Mouse (Mus musculus) midbrain, embryonic 15.5 days (tissue): ENCODE measurements at regions not wholly inside any gene's neighbourhood (a gene's known extent, or its start where the extent isn't known, plus 50 kb on each side); places are given as distances from the start of the nearest gene placed in this dataset.
"Not testable (repeated sequence)": the region's sequence is repeated elsewhere in the genome, so short reads cannot be mapped to it uniquely, and the experiment has no call there.

Experiments used
- ATAC-seq: fragments of 200-750 bp; cut with Nextera tagmentation; replicated peaks from 2 replicates; pipeline ENCODE4 v1.8.0; 2017; ENCODE audit warnings: moderate TSS enrichment
- H3K27ac ChIP-seq: fragments of 300-500 bp; sonication (generic); 2 replicates; pipeline ENCODE4 v1.5.1; 2015; ENCODE audit warnings: mild to moderate bottlenecking, inconsistent platforms
- H3K27me3 ChIP-seq: fragments of 300-500 bp; sonication (generic); replicated peaks from 2 replicates; pipeline ENCODE4 v1.6.1; 2015; ENCODE audit warnings: inconsistent platforms
- H3K36me3 ChIP-seq: fragments of 300-500 bp; sonication (generic); replicated peaks from 2 replicates; pipeline ENCODE4 v1.6.1; 2015; ENCODE audit warnings: inconsistent platforms
- H3K4me1 ChIP-seq: fragments of 300-500 bp; sonication (generic); 2 replicates; pipeline ENCODE4 v1.6.1; 2015; ENCODE audit warnings: inconsistent platforms
- H3K4me2 ChIP-seq: fragments of 300-500 bp; sonication (generic); 2 replicates; pipeline ENCODE4 v1.6.1; 2015; ENCODE audit warnings: inconsistent platforms, mild to moderate bottlenecking, moderate library complexity
- H3K4me3 ChIP-seq: fragments of 300-500 bp; sonication (generic); 2 replicates; pipeline ENCODE4 v1.5.1; 2015; ENCODE audit warnings: mild to moderate bottlenecking, inconsistent platforms
- H3K9ac ChIP-seq: fragments of 300-500 bp; sonication (generic); 2 replicates; pipeline ENCODE4 v1.6.1; 2015; ENCODE audit warnings: mild to moderate bottlenecking, inconsistent platforms
- H3K9me3 ChIP-seq: fragments of 300-500 bp; sonication (generic); 2 replicates; pipeline ENCODE4 v1.6.1; 2016; ENCODE audit warnings: inconsistent platforms
- WGBS: fragments of 180-500 bp; shearing (Covaris S2); methylation state at CpG from one replicate; pipeline ENCODE4 v1.1.7; 2015; ENCODE audit warnings: mixed read lengths; 5-methylcytosine and 5-hydroxymethylcytosine counted together

DNA sequence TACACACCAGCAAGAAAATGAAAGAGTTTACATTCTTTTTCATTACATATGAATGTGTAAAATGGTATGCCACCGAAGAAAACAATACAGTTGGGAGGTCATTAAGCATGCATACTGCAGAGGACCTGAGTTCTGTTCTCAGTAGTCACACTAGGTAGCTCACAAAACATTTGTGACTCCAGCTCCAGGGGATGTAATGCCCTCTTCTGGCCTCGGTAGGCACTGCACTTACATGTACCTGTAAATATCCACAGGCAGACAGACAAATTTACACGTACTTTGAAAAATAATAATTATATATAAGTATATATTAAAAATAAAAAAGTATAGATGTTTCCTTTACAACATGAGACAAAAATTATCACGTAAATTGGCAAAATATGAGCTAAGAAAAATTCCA is 342.3 kb upstream of the Gm28363 start:
- ATAC-seq: no peak
- H3K9me3 ChIP-seq: no peaks in the 10 kb centered on the region
- H3K4me3 ChIP-seq: no peak overlapping the region
- 77% methylated on average over 4 of the region's 4 CpGs for WGBS
- H3K4me2 ChIP-seq: no peak overlapping the region
- no peak overlapping the region for H3K27ac ChIP-seq
- no peak overlapping the region for H3K9ac ChIP-seq
- H3K4me1 ChIP-seq: no peaks in the 10 kb centered on the region
- no peaks in the 10 kb centered on the region for H3K36me3 ChIP-seq
- H3K27me3 ChIP-seq: no peaks in the 10 kb centered on the region

GRCm38 (mm10) chr1:117356418-117357194 is 340.3 kb upstream of the Gm28363 start:
- Histone ChIP-seq H3K36me3 (no peaks in the 10 kb centered on the region), H3K4me2 (no peak overlapping the region), H3K9ac (no peak overlapping the region), H3K27me3 (no peaks in the 10 kb centered on the region), H3K4me1 (no peaks in the 10 kb centered on the region), H3K27ac (no peak overlapping the region), H3K4me3 (no peak overlapping the region), H3K9me3 (no peaks in the 10 kb centered on the region)
- ATAC-seq: no peak
- WGBS: 90% methylated on average over 5 of the region's 5 CpGs

- no peaks in the 10 kb centered on the region for H3K9me3 ChIP-seq
- H3K36me3 ChIP-seq: no peaks in the 10 kb centered on the region
- no peak overlapping the region for H3K4me2 ChIP-seq
- H3K9ac ChIP-seq: no peak overlapping the region
- no peaks in the 10 kb centered on the region for H3K27me3 ChIP-seq
- H3K4me1 ChIP-seq: no peaks in the 10 kb centered on the region
- ATAC-seq: no peak
- no peak overlapping the region for H3K27ac ChIP-seq
- H3K4me3 ChIP-seq: no peak overlapping the region
Measured at GRCm38 (mm10) chr1:117364066-117364465, 332.9 kb upstream of the Gm28363 start.

- no peaks in the 10 kb centered on the region for H3K9me3 ChIP-seq
- no peak overlapping the region for H3K27ac ChIP-seq
- no peak for ATAC-seq
- no peak overlapping the region for H3K4me2 ChIP-seq
- H3K4me3 ChIP-seq: no peak overlapping the region
- no peak overlapping the region for H3K9ac ChIP-seq
- no peaks in the 10 kb centered on the region for H3K27me3 ChIP-seq
- no peaks in the 10 kb centered on the region for H3K36me3 ChIP-seq
- no peaks in the 10 kb centered on the region for H3K4me1 ChIP-seq
Measured at GRCm38 (mm10) chr1:117412349-117412748, 284.6 kb upstream of the Gm28363 start.

- no peaks in the 10 kb centered on the region for H3K4me1 ChIP-seq
- no peak overlapping the region for H3K4me2 ChIP-seq
- H3K9ac ChIP-seq: no peak overlapping the region
- 53% methylated on average over 2 of the region's 2 CpGs for WGBS
- ATAC-seq: no peak
- no peak overlapping the region for H3K4me3 ChIP-seq
- H3K27ac ChIP-seq: no peak overlapping the region
- H3K36me3 ChIP-seq: no peaks in the 10 kb centered on the region
- H3K27me3 ChIP-seq: no peaks in the 10 kb centered on the region
- H3K9me3 ChIP-seq: no peaks in the 10 kb centered on the region
Measured at GRCm38 (mm10) chr1:117457736-117458135, 239.2 kb upstream of the Gm28363 start.

GRCm38 (mm10) chr1:117458156-117458850 is 238.6 kb upstream of the Gm28363 start:
- H3K27me3 ChIP-seq, H3K9me3 ChIP-seq, H3K4me1 ChIP-seq, H3K9ac ChIP-seq, H3K4me2 ChIP-seq, H3K27ac ChIP-seq, H3K4me3 ChIP-seq, ATAC-seq, H3K36me3 ChIP-seq: not testable (repeated sequence)
- WGBS: 71% methylated on average over 7 of the region's 7 CpGs

DNA sequence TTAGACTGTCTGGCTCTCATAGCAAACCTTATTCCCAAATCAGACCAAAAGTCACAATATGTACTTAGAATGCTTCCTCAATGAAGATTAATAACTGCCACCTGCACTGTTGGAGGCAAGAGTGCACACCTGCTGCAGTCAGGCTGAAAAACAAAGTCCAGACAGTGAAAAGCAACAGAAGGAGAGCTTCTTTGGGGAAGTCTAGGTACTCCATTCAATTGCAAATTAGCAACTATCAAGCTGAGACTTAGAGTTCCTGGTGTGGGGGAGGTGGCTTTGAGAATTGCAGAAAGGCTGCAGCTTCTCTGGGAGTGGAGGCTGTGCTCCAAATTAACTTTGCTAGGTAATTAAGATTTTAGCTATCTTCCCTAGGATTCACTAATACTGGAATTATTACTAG is 237.8 kb upstream of the Gm28363 start:
- H3K27me3 ChIP-seq, ATAC-seq, H3K36me3 ChIP-seq, H3K4me1 ChIP-seq, H3K27ac ChIP-seq, H3K4me2 ChIP-seq, H3K9me3 ChIP-seq, H3K4me3 ChIP-seq, H3K9ac ChIP-seq: not testable (repeated sequence)

DNA sequence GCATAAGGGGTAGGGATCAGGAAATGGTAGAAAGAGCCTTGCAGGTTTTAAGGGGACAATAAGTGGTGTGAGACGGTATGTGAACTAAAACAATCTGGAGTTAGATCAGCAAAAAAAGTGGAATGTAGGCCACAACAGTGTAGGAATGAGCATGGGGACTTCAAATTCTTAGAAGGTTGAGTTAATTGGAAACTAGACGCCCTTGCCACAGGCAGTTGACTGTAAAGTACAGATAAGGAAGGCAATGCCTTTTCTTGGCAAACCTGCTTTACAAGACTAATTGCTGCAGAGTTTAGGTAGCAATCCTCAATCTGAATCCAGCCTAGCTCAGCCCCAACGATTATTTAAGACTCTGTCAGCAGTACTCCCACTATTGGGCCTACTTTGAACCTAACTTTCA is 206.8 kb upstream of the Gm28363 start:
- ATAC-seq: no peak
- H3K36me3 ChIP-seq: no peaks in the 10 kb centered on the region
- no peaks in the 10 kb centered on the region for H3K4me1 ChIP-seq
- no peak overlapping the region for H3K4me2 ChIP-seq
- no peaks in the 10 kb centered on the region for H3K9me3 ChIP-seq
- no peaks in the 10 kb centered on the region for H3K27me3 ChIP-seq
- H3K4me3 ChIP-seq: no peak overlapping the region
- WGBS: 81% methylated on average over 3 of the region's 3 CpGs
- no peak overlapping the region for H3K27ac ChIP-seq
- no peak overlapping the region for H3K9ac ChIP-seq

DNA sequence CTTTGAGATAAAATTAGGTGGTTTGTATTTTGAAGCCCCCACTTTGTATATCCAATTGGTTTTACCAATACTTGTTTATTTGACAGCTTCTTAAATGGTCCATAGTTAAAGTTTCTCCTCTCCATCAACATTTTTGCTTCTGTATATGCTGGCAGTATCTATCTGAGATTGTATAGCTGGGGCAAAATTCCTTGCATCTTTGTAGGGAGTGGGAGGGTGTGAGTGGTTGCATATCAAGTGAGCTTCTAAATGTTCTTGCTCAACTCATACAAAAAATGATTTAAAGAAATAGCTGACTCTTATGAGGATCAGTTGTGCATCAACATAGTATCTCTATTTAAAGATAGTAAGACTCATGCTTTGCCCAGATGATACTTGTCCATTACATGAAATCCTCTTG is 199.9 kb upstream of the Gm28363 start:
- Histone ChIP-seq H3K4me1 (no peaks in the 10 kb centered on the region), H3K27ac (no peak overlapping the region), H3K4me2 (no peak overlapping the region), H3K36me3 (no peaks in the 10 kb centered on the region), H3K9me3 (no peaks in the 10 kb centered on the region), H3K27me3 (no peaks in the 10 kb centered on the region), H3K9ac (no peak overlapping the region), H3K4me3 (no peak overlapping the region)
- no peak for ATAC-seq

DNA sequence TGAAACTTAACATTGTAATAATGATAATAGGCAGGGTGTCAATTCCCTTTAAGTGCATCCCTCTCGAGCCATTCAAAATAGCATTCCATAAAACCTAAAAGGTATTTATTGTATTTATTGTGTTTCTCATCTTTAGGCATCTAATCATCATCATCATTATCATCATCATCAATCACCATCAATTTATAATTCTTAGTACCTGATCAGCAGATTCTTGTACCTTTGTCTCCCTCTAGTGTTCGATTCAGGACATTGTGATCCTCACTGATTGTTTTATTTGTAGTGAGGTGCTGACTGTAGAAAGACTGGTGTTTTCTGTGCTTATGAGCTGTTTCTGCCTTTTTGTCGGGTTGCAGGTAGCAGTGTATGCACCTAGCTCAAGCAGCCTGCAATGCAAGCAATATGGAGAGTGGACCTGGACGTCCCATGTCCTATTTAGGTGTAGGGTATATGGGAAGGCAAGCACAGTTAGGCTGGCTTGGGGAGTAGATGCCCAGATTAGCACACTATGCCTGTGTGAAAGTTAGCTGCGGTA is 177.4 kb upstream of the Gm28363 start:
- Histone ChIP-seq H3K4me2 (no peak overlapping the region), H3K9me3 (no peaks in the 10 kb centered on the region), H3K27me3 (no peaks in the 10 kb centered on the region), H3K9ac (no peak overlapping the region), H3K4me1 (no peaks in the 10 kb centered on the region), H3K36me3 (no peaks in the 10 kb centered on the region), H3K27ac (no peak overlapping the region), H3K4me3 (no peak overlapping the region)
- peak; percentile 91 for ATAC-seq
- WGBS: 22% methylated on average over 5 of the region's 5 CpGs
